Mouse (Mus musculus) megakaryocyte, embryonic 14.5 days (primary cell): Measurements from ENCODE around the gene Gab1.

ENCODE experiments used
- FLI1 ChIP-seq: IDR thresholded peaks from 2 replicates; pipeline ENCODE4 v1.6.1; 2012; ENCODE audit warnings: low read length, inconsistent platforms, mixed read lengths
- GATA1 ChIP-seq: IDR thresholded peaks from 3 replicates; pipeline ENCODE4 v1.6.1; 2012; ENCODE audit warnings: mixed read lengths, low read length, inconsistent platforms, borderline replicate concordance

GRCm38 (mm10) chr8:80863393-80863792, 16.9 kb downstream of the Gab1 start:
- TF ChIP-seq GATA1 (no peak), FLI1 (no peak)
